Mouse (Mus musculus): ENCODE measurements around the gene Gnptab.

The Gnptab gene

DNA sequence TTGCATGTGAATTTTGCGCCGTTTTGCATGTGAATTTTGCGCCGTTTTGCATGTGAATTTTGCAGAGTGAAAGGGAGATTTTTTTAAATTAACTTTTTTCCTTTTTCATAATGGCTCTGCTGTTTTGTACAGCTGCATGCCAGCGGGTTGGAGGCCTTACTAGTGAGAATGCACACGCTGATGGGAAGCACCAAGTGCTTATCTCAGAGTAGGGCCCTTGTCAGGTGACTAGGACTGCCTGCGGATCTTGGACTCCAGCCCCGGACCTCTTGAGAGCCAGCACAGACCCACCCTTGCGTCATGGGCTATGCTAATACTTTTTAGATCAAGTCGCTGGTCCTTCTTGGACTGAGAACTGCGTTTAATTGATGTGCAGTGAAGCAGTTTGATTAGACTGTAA lies 1.1 kb downstream of the Gnptab start:
- no peak for DNase-seq

DNA sequence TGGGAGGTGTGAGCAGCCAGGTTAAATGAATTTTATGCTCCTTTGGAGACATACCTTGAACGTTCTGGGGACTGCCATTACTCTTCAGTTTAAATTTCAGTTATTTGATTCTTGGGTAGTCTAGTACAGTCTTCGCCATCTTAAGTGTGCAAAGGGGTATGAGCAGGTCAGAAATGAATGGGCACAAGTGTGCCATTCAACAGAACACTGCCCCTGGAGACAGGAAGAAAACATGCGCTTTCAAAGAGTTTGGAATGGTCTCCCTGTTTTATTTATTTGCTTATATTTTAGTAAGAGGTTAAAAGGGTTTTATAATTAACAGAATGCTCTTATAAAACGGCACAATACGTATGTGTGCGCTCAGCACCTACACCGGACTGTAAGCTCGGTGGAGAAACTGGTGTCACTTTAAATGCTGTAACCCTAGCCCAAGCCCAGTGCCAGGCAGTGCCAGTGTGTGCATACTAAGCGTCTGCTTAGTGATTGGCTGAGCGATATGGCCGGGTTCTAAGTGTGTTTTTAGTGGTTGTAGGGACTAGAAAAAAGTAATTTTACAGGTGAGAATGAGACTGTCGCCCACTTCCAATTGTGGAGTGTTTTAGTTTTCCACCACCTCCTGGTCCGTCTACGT lies 1.6 kb downstream of the Gnptab start:
- no peak for DNase-seq

DNA sequence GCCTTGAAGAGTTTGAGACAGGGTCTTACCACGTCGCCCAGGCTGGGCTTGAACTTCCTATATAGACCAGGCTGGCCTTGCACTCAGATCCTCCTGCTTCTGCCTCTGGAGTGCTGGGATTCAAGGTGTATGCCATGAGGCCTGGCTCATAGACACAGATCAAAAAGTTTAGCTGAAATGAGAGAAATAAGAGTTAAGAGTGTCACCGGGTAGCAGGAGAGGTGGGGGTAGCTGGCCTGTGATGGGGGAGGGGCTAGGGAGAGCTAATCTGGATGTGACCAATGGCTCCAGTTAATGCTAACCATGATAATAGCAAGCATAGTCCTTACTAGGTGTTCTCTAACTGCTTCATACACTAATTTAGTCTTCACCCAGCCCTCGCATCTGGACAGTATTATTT lies 2.4 kb downstream of the Gnptab start:
- no peak for DNase-seq

DNA sequence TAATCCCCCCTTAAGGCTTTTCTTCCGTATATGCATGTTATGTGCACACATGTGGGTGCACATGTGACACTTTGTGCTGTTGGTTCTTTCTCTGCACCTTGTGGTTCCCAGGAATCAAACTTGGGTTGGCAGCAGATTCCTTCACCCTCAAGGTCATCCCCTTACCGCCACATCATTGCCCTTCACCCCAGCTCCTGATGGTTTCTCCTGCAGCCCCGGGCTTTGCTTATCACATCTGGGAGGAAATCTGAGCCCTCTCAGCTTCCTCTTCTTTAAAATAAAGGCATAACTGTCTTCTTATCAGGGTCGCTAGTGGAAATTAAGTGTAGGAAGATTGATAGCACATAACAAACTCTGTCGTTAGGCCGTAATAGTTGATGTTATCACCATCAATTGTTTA lies 3.1 kb downstream of the Gnptab start:
- no peak for DNase-seq

DNA sequence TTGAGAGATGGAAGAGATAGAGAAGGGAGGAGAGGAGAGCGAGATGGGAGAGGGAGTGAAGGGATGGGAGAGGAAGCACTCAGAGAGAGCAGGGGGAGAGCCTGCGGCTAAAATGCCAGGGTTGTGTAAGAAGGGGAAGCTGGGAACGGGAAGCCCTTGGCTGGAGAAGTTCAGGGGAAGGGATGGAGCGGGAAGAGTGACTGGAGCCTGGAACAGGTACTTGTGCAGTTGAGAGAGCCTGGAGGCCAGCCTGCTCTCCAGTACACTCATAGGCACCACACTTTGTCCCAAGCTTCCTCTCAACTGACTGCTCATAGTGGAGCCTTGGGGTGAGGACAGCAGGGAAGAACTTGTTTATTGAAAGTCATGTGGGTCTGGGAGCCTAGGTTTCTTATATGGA lies 4.5 kb downstream of the Gnptab start:
- no peak for DNase-seq

DNA sequence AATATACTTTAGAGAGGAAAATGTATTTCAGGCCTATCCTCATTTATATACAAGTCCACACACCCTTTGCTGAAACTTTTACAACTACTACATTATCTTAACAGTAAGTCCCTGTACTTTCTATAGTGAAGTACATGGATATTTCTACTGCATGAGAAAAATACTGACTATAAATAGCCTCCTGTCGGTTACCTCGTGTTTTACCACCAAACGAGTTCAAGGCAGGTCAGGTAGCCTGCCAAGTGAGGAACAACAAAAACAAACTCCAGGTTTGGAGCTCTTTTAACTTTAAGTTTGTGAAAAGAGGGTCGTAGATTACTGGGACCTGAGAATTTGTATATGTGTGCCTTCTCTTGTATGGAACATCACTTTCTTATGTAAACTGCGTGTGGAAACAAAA lies 5.1 kb downstream of the Gnptab start:
- no peak for DNase-seq

DNA sequence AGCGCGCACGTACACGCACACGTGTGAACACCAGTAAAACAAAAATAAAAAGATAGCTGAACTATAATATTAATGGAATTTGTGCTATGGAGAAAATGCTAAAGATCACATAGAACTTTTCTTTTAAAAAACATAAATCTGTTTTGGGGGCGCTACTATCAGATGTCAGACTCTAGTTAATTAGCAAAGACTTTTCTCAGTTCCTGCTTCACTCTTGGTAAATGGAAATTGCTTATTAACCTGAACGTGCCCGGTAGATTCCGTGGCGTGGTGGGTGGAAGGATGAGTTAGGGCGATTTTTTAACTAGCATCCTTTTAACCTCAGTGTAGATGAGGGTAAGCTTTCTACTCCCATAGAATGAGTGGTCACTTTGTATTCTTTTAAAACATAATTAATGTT lies 6.4 kb downstream of the Gnptab start:
- DNase-seq: no peak

DNA sequence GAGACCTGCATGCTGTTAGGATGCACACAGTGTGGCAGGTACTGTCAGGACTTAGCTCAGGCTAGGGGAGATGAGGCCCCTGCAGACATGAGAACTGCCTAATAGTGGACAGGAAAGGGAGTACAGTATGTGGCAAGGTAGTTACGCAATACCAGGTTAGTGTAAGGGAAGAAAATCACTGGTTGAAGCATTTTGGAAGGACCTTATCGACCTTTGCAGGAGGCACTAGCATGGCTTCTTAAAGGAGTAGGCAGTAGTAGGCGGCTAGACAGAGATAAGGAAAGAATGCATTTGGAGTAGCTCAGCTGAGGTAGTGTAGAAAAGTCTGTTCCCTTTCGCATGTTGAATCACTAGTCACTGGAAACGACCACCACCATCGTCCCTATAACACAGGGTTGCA lies 6.8 kb downstream of the Gnptab start:
- no peak for DNase-seq

DNA sequence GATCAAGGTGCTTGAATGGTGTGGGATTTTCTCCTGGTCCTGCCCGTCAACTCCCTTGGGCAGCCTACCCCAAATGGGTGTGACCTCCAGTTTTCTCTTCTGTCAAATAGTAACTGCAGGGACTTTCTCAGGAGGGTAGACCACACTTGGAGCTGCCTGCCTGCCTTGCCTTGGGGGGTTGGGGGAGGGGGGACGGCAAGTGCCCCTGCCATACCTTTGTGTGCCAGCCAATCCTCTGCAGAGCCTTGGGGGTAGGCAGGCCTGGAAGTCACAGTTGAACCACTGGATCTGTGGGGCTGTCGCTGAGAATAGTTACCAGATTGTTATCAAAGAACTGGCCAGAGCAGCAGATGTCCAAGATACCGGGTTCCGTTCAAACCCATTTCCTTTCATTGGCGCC lies 7.3 kb downstream of the Gnptab start:
- no peak for DNase-seq

DNA sequence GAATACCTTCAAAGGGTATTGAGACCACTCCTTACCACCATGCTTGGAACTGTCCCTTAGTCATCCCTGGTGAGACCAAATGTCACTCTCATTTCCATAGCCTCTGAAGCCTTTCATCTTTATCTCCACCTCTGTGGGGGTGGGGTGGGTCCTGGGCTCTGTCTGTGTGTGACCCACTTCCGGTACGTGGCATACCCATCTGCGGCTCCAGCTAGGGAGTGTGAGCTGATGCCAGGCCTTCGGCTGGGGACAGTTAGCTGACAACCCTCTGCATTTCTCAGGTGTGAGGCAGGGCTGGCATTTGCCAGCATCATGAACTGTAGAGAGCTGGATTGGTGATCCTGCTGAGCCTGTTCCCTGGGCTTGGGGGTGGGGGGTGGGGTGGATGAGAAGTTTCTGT lies 10.6 kb downstream of the Gnptab start:
- no peak for DNase-seq

DNA sequence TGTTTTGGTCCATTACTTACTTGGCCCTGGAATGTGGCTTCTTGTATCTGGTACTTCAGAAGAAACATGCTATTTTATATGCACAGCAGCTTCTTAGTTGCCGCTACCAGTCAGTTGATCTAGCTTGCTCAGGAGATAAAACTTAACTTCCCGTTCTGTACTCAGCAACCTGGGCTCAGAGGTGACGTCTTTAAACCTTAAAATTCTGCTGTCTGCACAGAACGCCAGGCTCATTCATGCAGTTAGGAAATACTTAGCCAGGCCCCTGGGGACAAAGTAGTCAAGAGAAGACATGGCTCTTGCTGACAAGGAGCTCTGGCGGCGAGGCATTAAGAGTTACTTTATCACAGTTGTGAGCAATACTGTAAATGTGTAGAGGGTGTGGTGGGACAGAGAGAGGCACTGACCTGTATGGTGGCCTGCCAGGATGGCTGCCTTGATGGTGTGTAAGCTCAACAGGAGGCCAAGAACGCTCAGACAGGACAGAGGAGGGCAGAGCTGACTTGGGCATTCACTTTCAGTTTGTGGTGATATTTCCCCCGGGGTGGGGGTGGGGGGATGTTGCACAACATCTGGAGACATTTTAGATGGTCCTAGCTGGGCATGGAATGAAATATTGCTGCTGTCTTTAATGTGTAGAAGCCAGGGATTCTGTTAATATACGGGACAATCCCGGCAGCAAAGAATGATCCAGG lies 11.3 kb downstream of the Gnptab start:
- no peak for DNase-seq

DNA sequence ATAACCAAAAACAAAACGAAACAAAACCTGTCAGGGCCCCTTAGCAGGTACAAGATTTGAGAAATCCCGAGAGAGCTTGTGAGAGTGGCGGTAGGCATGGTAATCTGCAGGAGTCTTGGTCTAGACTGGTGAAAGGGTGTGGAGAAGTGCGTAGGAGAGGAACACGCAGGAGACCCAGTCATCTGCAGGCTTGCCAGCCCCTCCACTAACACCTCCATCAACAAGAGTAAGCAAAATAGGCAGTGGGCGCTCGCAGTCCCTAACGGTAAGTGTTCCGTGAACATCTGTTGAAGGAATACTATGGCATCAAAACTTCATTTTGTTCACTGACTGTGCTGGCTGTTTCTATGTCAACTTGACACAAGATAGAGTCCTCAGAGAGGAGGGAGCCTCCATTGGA lies 12.6 kb downstream of the Gnptab start:
- no peak for DNase-seq

DNA sequence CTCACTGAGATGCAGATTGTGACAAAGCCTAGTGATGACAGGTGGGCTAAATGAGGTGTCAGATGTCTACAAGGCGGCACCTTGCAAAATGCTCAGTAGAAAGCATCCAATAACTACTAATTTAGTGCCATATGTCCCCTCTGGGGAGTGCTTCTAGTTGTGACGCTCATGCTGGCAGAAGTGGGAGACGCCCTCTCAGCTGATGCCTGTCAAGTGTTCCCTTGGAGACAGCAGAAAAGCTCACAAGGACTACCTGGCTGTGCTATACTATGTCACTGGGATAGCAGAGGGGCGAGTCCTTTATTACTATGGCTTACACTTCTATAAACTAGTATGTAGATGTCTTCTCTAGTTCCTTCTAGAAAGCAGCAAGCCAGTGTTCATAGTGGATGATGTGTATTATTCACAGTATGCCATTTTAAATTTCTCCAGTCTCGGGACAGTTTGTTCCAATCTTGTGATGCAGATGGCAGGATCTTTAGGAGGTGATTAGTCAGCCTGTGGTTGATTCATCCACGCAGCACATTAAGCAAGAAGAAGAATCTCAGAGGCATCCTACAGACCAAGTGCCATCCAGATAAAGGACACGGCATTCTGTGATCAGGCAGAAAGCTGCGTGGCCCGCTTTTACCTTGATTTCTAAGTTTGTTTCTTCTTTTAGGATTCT lies 13.4 kb downstream of the Gnptab start:
- no peak for DNase-seq

DNA sequence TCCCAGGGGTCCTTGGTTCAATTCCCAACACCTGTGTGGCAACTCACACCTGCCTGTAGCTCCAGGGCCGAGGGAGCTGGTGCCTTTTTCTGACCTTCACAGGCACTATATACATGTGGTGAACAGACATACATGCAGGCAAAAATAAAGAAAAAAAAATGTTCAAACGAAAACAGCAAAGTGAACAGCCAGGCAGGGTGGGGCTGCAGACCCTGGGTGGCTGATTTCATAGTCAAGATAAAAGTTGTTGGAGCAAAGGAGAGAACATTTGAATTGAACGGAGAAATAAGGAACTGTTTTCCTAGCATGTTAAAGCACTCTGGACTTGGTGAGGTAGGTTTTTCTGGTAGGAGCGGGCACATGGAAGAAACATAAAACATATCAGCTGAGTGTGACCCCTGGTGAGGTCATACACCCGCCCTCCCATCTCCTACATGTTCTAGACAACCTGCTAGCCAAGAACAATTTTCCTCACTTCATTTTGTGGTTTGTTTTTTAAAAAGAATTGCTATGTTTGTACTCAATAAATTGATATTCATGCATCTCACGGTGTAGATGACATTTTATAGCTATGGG lies 19.8 kb downstream of the Gnptab start:
- no peak for DNase-seq

DNA sequence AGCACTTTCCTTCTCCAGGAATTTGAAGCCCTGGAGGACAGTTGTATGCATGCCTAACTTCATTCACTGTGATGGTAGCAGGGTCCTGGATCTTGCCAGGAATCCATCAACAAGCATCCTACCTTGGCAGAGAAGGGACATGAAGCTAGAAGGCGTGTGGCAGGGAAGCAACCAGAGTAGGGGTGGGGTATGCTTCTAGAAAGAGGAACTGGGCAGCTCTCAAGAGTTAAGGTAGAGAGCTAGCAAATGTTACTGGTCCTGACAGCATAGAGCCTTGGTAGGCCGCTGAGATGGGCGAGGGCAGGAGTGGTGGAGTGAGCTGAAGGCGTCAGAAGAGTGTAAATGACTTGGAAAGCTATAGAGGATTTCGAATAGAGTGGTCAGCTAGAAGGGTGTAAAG lies 20.3 kb downstream of the Gnptab start:
- DNase-seq: no peak

DNA sequence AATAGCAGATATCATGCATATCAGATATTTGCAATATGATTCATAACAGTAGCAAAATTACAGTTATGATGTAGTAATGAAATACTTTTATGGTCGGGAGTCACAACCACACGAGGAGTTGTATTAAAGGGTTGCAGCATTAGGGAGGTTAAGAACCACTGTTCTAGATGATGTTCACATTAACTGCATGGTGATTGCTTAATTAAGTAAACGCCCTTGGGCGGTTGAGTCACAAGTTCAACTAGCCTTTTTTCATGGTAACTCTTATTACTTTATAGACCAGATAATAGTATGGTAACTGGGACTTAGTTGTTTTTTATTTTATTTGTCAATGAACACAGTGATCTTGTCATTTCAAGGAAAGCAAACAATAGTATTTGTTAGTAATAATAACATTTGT lies 24.1 kb downstream of the Gnptab start:
- no peak for DNase-seq

DNA sequence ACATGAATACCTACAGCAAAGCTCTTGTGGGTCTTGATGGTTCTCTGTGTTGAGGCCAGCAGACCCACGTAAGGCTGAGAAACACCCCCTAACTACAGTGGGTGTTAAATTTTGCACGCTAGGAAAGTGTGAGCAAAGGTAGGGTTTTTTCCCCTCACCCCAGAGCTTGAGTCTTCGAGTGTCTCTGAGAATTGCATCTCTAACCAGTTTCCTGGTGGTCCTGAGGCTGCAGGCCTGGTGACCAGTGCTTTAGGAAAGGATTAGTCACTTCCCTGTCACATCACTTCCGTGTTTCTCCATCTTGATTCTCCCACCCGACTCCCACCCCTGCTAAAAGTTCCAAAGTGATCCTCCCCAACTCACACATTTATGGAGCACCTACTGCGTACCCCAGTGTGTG lies 25.3 kb downstream of the Gnptab start:
- DNase-seq: no peak

DNA sequence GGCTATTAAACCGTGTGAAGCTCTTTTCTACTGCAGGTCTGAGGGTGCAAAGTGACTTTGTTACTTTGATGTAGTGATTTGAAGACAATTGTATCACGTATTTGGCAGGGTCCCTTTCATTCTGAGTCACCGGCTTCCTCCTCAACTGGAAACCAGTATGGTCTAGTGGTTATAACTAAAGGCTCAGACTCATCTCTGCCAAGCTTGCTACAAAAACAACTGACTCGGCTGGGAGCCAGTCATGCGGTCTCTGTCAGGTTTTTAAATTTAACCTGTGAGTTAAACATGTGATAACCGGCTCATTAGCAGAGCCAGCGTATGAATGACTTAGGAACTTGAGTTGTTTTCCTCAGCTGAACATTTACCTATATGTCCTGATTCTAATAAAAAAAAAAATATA lies 26.9 kb downstream of the Gnptab start:
- DNase-seq: no peak

DNA sequence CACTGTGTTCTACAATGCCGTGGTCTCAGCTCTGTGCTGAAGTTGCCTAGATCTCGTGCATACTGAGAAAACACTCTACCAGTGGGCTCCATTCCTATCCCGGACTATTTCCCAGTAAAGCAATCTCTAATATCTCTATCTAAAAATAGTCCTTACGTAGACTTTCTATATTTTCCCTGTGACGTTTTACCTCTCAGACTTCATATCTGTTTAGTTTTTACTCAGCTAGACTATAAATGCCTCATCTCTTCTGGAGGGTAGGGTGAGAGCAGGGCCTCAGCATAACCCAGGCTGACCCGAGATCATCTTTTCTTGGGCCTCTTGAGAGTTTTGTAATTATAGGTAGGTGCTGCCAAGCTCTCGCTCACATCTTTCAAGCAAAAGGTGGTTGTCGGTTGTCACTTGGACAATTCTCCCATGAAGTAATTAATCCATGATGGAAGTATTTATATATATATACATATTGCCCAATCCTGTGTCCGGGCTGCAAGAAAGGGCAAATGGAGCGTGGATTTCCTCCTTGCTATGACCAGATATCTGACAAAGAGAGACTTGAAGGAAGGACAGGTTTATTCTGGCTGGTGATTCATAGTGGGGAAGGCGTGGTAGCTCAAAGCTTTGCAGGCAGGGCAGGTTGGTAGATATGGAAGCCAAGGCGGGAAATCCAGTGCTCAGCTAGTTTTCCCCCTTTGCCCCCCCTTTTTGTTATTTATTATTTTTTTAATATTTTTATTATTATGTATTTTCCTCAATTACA lies 29.1 kb downstream of the Gnptab start:
- no peak for DNase-seq

DNA sequence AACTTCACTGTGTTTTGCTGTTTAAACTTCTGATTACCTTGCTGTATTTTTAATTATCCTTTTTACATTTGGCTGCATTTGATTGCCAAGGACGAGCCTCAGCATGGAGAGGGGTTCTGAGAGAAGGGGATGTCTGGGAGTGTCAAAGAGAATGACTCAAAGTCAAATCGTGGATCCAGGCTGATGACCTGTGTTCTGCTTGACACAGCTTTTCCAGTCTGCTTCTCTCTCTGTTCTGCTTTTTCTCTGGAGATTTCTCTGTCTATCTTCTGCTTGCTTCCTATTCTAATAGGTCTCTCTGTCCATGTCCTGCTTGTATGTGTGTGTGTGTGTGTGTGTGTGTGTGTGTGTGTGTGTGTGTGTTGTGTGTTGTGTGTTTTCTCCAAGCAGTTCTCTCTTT lies 30.8 kb downstream of the Gnptab start:
- no peak for DNase-seq

DNA sequence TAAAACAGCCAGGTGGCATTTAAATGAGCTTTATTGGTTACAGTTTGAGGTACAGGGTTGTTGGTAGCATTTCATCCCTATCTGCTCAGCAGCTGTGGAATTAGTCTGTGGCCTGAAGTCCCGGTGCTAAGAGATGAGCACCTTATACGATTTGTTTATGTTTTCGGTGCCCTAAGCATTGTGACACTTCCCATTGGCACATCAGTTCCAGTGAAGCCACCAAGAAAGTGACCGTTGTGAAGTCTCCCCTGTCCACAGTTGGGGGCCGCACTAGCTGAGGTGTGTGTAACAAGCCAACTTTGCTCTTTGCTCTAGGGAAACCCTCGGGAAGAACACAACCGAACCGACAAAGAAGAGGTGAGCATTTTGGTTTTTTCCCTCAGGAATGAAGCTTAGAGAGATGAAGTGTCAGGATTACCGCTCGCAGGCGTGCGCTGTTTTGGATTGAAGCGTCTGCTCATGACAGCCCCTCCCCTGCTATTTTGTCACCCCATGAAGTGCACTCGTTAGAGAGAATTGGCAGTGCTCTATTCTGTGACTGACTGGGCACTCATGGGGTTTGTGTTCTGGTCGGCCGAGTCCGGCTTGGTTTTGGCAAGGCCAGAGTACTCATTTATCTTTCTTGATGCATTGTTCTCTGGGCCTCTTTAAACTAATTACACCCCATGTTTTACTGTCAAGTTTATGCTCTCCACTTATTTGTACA lies 33.5 kb downstream of the Gnptab start:
- DNase-seq: no peak

DNA sequence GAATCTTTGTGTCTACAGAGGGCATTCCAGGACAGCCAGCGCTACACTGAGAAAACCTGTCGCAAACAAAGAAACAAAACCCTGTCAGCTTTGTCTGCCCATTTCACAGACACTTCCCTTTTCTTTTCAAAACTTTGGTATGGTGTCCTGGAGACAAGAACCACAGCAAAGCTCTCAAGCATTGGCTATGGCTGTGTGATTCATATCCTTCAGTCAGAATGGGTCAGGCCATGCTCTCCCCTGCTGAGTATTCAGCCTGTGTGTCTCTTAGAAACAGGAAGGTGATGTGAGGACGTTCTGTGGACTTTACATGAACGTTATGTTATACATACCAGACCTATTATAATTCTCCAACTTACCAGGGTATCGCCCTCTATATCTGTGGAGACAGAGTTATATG lies 38.8 kb downstream of the Gnptab start:
- DNase-seq: no peak

DNA sequence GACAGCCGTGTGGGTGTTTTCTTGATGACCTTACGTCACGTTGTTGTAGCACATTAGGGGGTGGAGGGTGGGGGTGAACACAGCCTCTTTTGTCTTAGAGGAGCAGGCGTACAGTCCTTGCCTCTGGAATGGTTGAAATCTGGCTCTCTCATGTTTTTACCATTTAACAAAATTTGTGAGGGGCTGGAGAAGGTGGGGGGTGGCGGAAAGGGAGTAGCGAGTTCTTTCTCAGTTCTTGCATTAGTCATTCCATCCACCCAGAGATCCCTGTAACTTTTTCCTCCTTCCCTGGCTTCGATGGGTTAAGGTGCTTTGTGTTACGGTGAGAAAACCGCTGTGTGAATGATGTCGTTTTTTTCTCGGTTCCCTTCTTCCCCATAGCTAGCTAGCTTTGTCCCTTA lies 41.2 kb downstream of the Gnptab start:
- DNase-seq: no peak
